Mouse (Mus musculus): Measurements from ENCODE around the gene Pfn1. TPM values are rescaled to one million over a fixed set of nuclear protein-coding genes. Genes with fewer than 3 reads are reported as not detected.

The Pfn1 gene
- polyA plus RNA-seq, 1 experiment = 113 TPM

- no peak for TF ChIP-seq CTCF (IDR thresholded peaks at IDR 0.05; ENCODE audit: control insufficient read depth, insufficient read depth, insufficient replicate concordance, low read depth, low read length)
- TF ChIP-seq POLR2A (IDR thresholded peaks at IDR 0.05; ENCODE audit: control insufficient read depth, low read depth, low read length) = no peak
- Histone ChIP-seq H3K36me3 (ENCODE audit: control insufficient read depth, insufficient read depth, low read length) (no peaks in the 10 kb centered on the region), H3K27me3 (ENCODE audit: control insufficient read depth, insufficient read depth, low read length) (no peaks in the 10 kb centered on the region), H3K27ac (ENCODE audit: control insufficient read depth, insufficient read depth, low read depth, low read length) (no peak overlapping the region), H3K4me3 (ENCODE audit: control insufficient read depth, low read depth, low read length) (no peak overlapping the region), H3K4me1 (ENCODE audit: control insufficient read depth, insufficient read depth, low read length) (peaks cover 11% of the 10 kb centered on the region)
These were observed 44.6 kb upstream of the Pfn1 start for GRCm38 (mm10) chr11:70699051-70699450.

- no peaks in the 10 kb centered on the region for H3K36me3 ChIP-seq (ENCODE audit: control insufficient read depth, insufficient read depth, low read length)
- H3K27me3 ChIP-seq (ENCODE audit: control insufficient read depth, insufficient read depth, low read length) = no peaks in the 10 kb centered on the region
- no peak overlapping the region for H3K4me3 ChIP-seq (ENCODE audit: control insufficient read depth, low read depth, low read length)
- TF ChIP-seq POLR2A (IDR thresholded peaks at IDR 0.05; ENCODE audit: control insufficient read depth, low read depth, low read length) (no peak), CTCF (IDR thresholded peaks at IDR 0.05; ENCODE audit: control insufficient read depth, insufficient read depth, insufficient replicate concordance, low read depth, low read length) (no peak)
- peaks cover 11% of the 10 kb centered on the region for H3K4me1 ChIP-seq (ENCODE audit: control insufficient read depth, insufficient read depth, low read length)
- no peak overlapping the region for H3K27ac ChIP-seq (ENCODE audit: control insufficient read depth, insufficient read depth, low read depth, low read length)
These were observed 42.9 kb upstream of the Pfn1 start for GRCm38 (mm10) chr11:70697376-70697775.

GRCm38 (mm10) chr11:70693504-70693903 is 39.1 kb upstream of the Pfn1 start:
- H3K4me3 ChIP-seq (ENCODE audit: control insufficient read depth, low read depth, low read length) = no peak overlapping the region
- peaks cover under 1% of the 10 kb centered on the region for H3K4me1 ChIP-seq (ENCODE audit: control insufficient read depth, insufficient read depth, low read length)
- no peak for TF ChIP-seq CTCF (IDR thresholded peaks at IDR 0.05; ENCODE audit: control insufficient read depth, insufficient read depth, insufficient replicate concordance, low read depth, low read length)
- H3K36me3 ChIP-seq (ENCODE audit: control insufficient read depth, insufficient read depth, low read length) = no peaks in the 10 kb centered on the region
- no peaks in the 10 kb centered on the region for H3K27me3 ChIP-seq (ENCODE audit: control insufficient read depth, insufficient read depth, low read length)
- no peak overlapping the region for H3K27ac ChIP-seq (ENCODE audit: control insufficient read depth, insufficient read depth, low read depth, low read length)

GRCm38 (mm10) chr11:70689578-70689977 is 35.1 kb upstream of the Pfn1 start:
- Histone ChIP-seq H3K4me1 (ENCODE audit: control insufficient read depth, insufficient read depth, low read length) (peaks cover 9% of the 10 kb centered on the region), H3K4me3 (ENCODE audit: control insufficient read depth, low read depth, low read length) (no peak overlapping the region), H3K27me3 (ENCODE audit: control insufficient read depth, insufficient read depth, low read length) (no peaks in the 10 kb centered on the region), H3K27ac (ENCODE audit: control insufficient read depth, insufficient read depth, low read depth, low read length) (no peak overlapping the region), H3K36me3 (ENCODE audit: control insufficient read depth, insufficient read depth, low read length) (no peaks in the 10 kb centered on the region)
- TF ChIP-seq CTCF (IDR thresholded peaks at IDR 0.05; ENCODE audit: control insufficient read depth, insufficient read depth, insufficient replicate concordance, low read depth, low read length) (no peak), POLR2A (IDR thresholded peaks at IDR 0.05; ENCODE audit: control insufficient read depth, low read depth, low read length) (no peak)

- peaks cover 9% of the 10 kb centered on the region for H3K4me1 ChIP-seq (ENCODE audit: control insufficient read depth, insufficient read depth, low read length)
- H3K36me3 ChIP-seq (ENCODE audit: control insufficient read depth, insufficient read depth, low read length) = no peaks in the 10 kb centered on the region
- H3K4me3 ChIP-seq (ENCODE audit: control insufficient read depth, low read depth, low read length) = peak overlapping the region; percentile 84
- H3K27ac ChIP-seq (ENCODE audit: control insufficient read depth, insufficient read depth, low read depth, low read length) = peak overlapping the region; percentile 3
- TF ChIP-seq POLR2A (IDR thresholded peaks at IDR 0.05; ENCODE audit: control insufficient read depth, low read depth, low read length) = no peak
- no peak for TF ChIP-seq CTCF (IDR thresholded peaks at IDR 0.05; ENCODE audit: control insufficient read depth, insufficient read depth, insufficient replicate concordance, low read depth, low read length)
- H3K27me3 ChIP-seq (ENCODE audit: control insufficient read depth, insufficient read depth, low read length) = no peaks in the 10 kb centered on the region
These were observed 33.9 kb upstream of the Pfn1 start for GRCm38 (mm10) chr11:70688372-70688771.

GRCm38 (mm10) chr11:70687601-70688199 is 33.3 kb upstream of the Pfn1 start, which contains the start of gene Camta2:
TSS of gene Camta2 (minus strand) at chr11:70688105.
- peaks cover 9% of the 10 kb centered on the region for H3K4me1 ChIP-seq (ENCODE audit: control insufficient read depth, insufficient read depth, low read length)
- peak within 1 kb of the TSS; percentile 84 for H3K4me3 ChIP-seq (ENCODE audit: control insufficient read depth, low read depth, low read length)
- peak within 1 kb of the TSS; percentile 30 for H3K27ac ChIP-seq (ENCODE audit: control insufficient read depth, insufficient read depth, low read depth, low read length)
- no peaks in the 10 kb centered on the region for H3K27me3 ChIP-seq (ENCODE audit: control insufficient read depth, insufficient read depth, low read length)
- no peaks in the 10 kb centered on the region; the same call in 1 of the 2 replicates for H3K36me3 ChIP-seq (ENCODE audit: control insufficient read depth, insufficient read depth, low read length)
- TF ChIP-seq CTCF (IDR thresholded peaks at IDR 0.05; ENCODE audit: control insufficient read depth, insufficient read depth, insufficient replicate concordance, low read depth, low read length) = no peak
- peak; percentile 43 for TF ChIP-seq POLR2A (IDR thresholded peaks at IDR 0.05; ENCODE audit: control insufficient read depth, low read depth, low read length)

GRCm38 (mm10) chr11:70686901-70687566 is 32.6 kb upstream of the Pfn1 start:
- no peak for TF ChIP-seq POLR2A (IDR thresholded peaks at IDR 0.05; ENCODE audit: control insufficient read depth, low read depth, low read length)
- Histone ChIP-seq H3K36me3 (ENCODE audit: control insufficient read depth, insufficient read depth, low read length) (no peaks in the 10 kb centered on the region; the same call in 1 of the 2 replicates), H3K27ac (ENCODE audit: control insufficient read depth, insufficient read depth, low read depth, low read length) (no peak overlapping the region), H3K27me3 (ENCODE audit: control insufficient read depth, insufficient read depth, low read length) (no peaks in the 10 kb centered on the region), H3K4me3 (ENCODE audit: control insufficient read depth, low read depth, low read length) (peak overlapping the region; percentile 84), H3K4me1 (ENCODE audit: control insufficient read depth, insufficient read depth, low read length) (peaks cover 9% of the 10 kb centered on the region)
